Mouse (Mus musculus) forebrain, embryonic 16.5 days (tissue): ENCODE measurements around the gene Prr29. TPM values are rescaled to one million over a fixed set of nuclear protein-coding genes. Genes with fewer than 3 reads are reported as not detected.
A peak's percentile ranks its signal among the peaks of the same experiment; 100 is the strongest.

Experiments
- ATAC-seq: fragments of 200-750 bp; cut with Nextera tagmentation; 2 replicates; pipeline ENCODE4 v1.8.0; 2017; ENCODE audit warnings: mild to moderate bottlenecking, moderate library complexity
- H3K27ac ChIP-seq: fragments of 300-500 bp; sonication (generic); 2 replicates; pipeline ENCODE4 v1.5.1; 2014; ENCODE audit warnings: low read length, control low read depth
- H3K27me3 ChIP-seq: fragments of 300-500 bp; sonication (generic); replicated peaks from 2 replicates; pipeline ENCODE4 v1.6.1; 2014; ENCODE audit warnings: low read length; ENCODE audit not compliant: control insufficient read depth, insufficient read depth
- H3K36me3 ChIP-seq: fragments of 300-500 bp; sonication (generic); 2 replicates; pipeline ENCODE4 v1.6.1; 2014; ENCODE audit not compliant: control insufficient read depth, insufficient read depth
- H3K4me1 ChIP-seq: fragments of 300-500 bp; sonication (generic); replicated peaks from 2 replicates; pipeline ENCODE4 v1.6.1; 2014; ENCODE audit warnings: low read length; ENCODE audit not compliant: control insufficient read depth, insufficient read depth
- H3K4me2 ChIP-seq: fragments of 300-500 bp; sonication (generic); 2 replicates; pipeline ENCODE4 v1.6.1; 2014; ENCODE audit warnings: mild to moderate bottlenecking, low read length, control low read depth
- H3K4me3 ChIP-seq: fragments of 300-500 bp; sonication (generic); replicated peaks from 2 replicates; pipeline ENCODE4 v1.5.1; 2014; ENCODE audit warnings: mild to moderate bottlenecking, low read length, control low read depth
- H3K9ac ChIP-seq: fragments of 300-500 bp; sonication (generic); replicated peaks from 2 replicates; pipeline ENCODE4 v1.6.1; 2014; ENCODE audit warnings: low read depth, low read length, control low read depth
- H3K9me3 ChIP-seq: fragments of 300-500 bp; sonication (generic); 2 replicates; pipeline ENCODE4 v1.6.1; 2016; ENCODE audit warnings: low read length; ENCODE audit not compliant: control insufficient read depth
- WGBS: fragments of 180-500 bp; shearing (Covaris S2); extraction: QIAGEN DNeasy Blood & Tissue Kit; methylation state at CpG from one replicate; pipeline ENCODE4 v1.1.7; 2014; 5-methylcytosine and 5-hydroxymethylcytosine counted together
- polyA plus RNA-seq: library from polyadenylated mRNA; unstranded; fragments of >200 nt; fragmentation: Nextera tagmentation; extraction: Ambion mirVana; gene quantifications from 2 replicates; pipeline ENCODE4 v1.2.1, GENCODE M21; 2015

Gene Prr29
- polyA plus RNA-seq, 1 experiment from 2014 or later, result not detected

GRCm38 (mm10) chr11:106411157-106411556 lies 45.9 kb downstream of the Prr29 start:
- H3K4me2 ChIP-seq, result no peak overlapping the region
- H3K36me3 ChIP-seq, result peaks cover 4% of the 10 kb centered on the region
- no peak overlapping the region for H3K9ac ChIP-seq
- no peak overlapping the region for H3K4me3 ChIP-seq
- 85% methylated on average over 2 of the region's 2 CpGs for WGBS
- no peaks in the 10 kb centered on the region for H3K9me3 ChIP-seq
- no peak for ATAC-seq
- no peak overlapping the region for H3K27ac ChIP-seq
- no peaks in the 10 kb centered on the region for H3K27me3 ChIP-seq
- H3K4me1 ChIP-seq, result no peaks in the 10 kb centered on the region

DNA sequence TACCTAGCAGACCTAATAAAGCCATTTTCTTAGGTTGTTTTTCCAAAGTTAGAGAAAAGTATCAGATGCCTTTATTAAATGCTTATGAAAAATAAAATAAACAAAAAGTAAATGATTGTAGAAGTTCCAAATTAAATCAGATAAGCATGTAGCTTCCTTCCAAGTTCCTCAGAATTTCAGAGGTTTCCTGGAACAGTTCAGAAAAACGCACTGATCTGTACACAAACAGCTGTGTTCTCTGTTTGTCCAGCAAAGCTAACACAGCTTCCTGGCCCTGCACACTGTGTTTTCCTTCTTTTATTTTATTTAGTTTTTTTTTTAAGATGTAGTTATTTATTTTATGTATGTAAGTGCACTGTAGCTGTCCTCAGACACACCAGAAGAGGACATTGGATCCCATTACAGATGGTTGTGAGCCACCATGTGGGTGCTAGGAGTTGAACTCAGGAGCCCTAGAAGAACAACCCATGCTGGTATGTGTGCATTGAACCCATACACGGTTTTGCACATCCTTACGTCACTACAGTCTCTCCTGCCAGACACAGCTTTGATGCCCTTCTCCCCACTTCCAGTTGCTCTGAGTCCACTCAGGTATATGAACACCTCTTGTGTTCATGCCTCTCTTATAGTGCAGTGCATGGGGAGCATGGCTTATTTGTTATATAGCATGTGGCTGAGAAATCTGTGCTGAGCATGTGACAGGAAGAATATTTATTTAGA lies 47.5 kb downstream of the Prr29 start:
- 89% methylated on average over 3 of the region's 3 CpGs for WGBS
- Histone ChIP-seq H3K4me1 (no peaks in the 10 kb centered on the region), H3K4me3 (no peak overlapping the region), H3K9me3 (no peaks in the 10 kb centered on the region), H3K27me3 (no peaks in the 10 kb centered on the region), H3K36me3 (peaks cover 2% of the 10 kb centered on the region; the same call in 1 of the 2 replicates), H3K27ac (no peak overlapping the region), H3K9ac (no peak overlapping the region), H3K4me2 (no peak overlapping the region)
- no peak for ATAC-seq

GRCm38 (mm10) chr11:106416331-106416730 lies 51.1 kb downstream of the Prr29 start:
- Histone ChIP-seq H3K9ac (no peak overlapping the region), H3K36me3 (peaks cover 2% of the 10 kb centered on the region; the same call in 1 of the 2 replicates), H3K4me1 (no peaks in the 10 kb centered on the region), H3K27me3 (no peaks in the 10 kb centered on the region), H3K27ac (no peak overlapping the region), H3K4me2 (no peak overlapping the region), H3K4me3 (no peak overlapping the region), H3K9me3 (no peaks in the 10 kb centered on the region)
- ATAC-seq, result no peak
- 62% methylated on average over 3 of the region's 3 CpGs for WGBS

- Histone ChIP-seq H3K27ac (no peak overlapping the region), H3K36me3 (no peaks in the 10 kb centered on the region; the same call in 1 of the 2 replicates), H3K9me3 (no peaks in the 10 kb centered on the region), H3K9ac (no peak overlapping the region), H3K27me3 (no peaks in the 10 kb centered on the region), H3K4me1 (no peaks in the 10 kb centered on the region), H3K4me2 (no peak overlapping the region), H3K4me3 (no peak overlapping the region)
- no peak for ATAC-seq
- 90% methylated on average over 2 of the region's 2 CpGs for WGBS
Measured at GRCm38 (mm10) chr11:106417860-106418259, 52.6 kb downstream of the Prr29 start.

DNA sequence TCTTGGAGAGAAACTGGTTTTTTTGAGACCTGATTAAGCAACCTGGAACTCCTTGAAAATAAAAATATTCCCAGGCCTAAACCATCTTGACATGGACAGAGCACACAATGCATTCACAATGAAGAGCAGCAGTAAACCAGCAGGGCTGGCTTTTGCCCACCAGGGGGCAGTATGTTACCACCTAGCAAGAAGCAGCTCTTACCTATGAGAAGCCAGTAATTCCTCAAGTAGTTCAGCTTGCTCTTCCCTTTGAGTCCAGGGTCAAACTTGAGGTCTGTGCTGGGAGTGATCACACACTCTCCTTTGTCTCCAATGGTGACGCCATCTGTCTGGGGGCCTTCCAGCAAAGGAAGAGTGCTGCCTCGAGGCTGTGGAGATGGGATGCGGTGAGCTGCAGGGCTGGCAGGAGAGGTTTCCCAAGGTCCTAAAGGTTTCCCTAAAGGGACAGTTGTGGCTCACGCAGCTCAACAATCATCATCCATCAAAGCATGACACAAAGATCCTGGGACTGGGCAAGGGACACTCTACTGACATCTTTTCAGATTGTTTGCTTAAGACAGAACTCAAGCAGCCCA lies 53.4 kb downstream of the Prr29 start:
- no peaks in the 10 kb centered on the region for H3K4me1 ChIP-seq
- H3K27me3 ChIP-seq, result no peaks in the 10 kb centered on the region
- ATAC-seq, result 0 out of 2 replicates have a peak, but pooled peaks have one; percentile 54
- WGBS, result 47% methylated on average over 4 of the region's 4 CpGs
- H3K9ac ChIP-seq, result no peak overlapping the region
- H3K27ac ChIP-seq, result no peak overlapping the region
- H3K36me3 ChIP-seq, result no peaks in the 10 kb centered on the region; the same call in 1 of the 2 replicates
- H3K4me3 ChIP-seq, result no peak overlapping the region
- H3K9me3 ChIP-seq, result no peaks in the 10 kb centered on the region
- H3K4me2 ChIP-seq, result no peak overlapping the region

- 84% methylated on average over 9 of the region's 9 CpGs for WGBS
- H3K27me3 ChIP-seq, result no peaks in the 10 kb centered on the region
- no peaks in the 10 kb centered on the region; the same call in 1 of the 2 replicates for H3K36me3 ChIP-seq
- no peaks in the 10 kb centered on the region for H3K9me3 ChIP-seq
- no peak overlapping the region for H3K4me3 ChIP-seq
- H3K4me2 ChIP-seq, result no peak overlapping the region
- H3K4me1 ChIP-seq, result no peaks in the 10 kb centered on the region
- no peak for ATAC-seq
- H3K9ac ChIP-seq, result no peak overlapping the region
- H3K27ac ChIP-seq, result no peak overlapping the region
Measured at GRCm38 (mm10) chr11:106419262-106420102, 54.2 kb downstream of the Prr29 start.

- H3K4me2 ChIP-seq, result no peak overlapping the region
- H3K9me3 ChIP-seq, result no peaks in the 10 kb centered on the region
- ATAC-seq, result no peak
- no peaks in the 10 kb centered on the region; the same call in 1 of the 2 replicates for H3K36me3 ChIP-seq
- no peak overlapping the region for H3K9ac ChIP-seq
- no peak overlapping the region for H3K27ac ChIP-seq
- H3K27me3 ChIP-seq, result no peaks in the 10 kb centered on the region
- H3K4me3 ChIP-seq, result no peak overlapping the region
- WGBS, result 92% methylated on average over 5 of the region's 5 CpGs
- no peaks in the 10 kb centered on the region for H3K4me1 ChIP-seq
Measured at GRCm38 (mm10) chr11:106425201-106425600, 59.9 kb downstream of the Prr29 start.

DNA sequence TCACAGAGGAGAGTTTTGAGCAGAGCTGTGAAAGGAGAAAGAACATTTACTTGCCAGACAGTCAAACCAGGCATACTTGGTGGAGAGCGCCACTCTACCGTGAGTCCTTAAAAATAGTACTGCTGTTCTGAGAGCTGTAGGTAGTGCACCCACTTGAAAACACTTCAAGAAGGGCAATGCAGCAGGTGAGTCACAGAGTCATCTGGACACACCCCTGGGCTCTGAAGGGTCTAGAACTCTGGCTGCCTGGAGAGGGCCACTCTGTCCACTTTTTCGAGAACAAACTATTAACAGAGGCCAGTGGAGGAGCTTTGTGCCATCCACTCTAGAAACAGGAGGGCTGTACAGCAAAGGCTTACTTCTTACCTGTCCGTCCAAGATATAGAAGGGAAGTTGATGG lies 61.2 kb downstream of the Prr29 start:
- Histone ChIP-seq H3K27me3 (no peaks in the 10 kb centered on the region), H3K4me3 (no peak overlapping the region), H3K27ac (no peak overlapping the region), H3K36me3 (no peaks in the 10 kb centered on the region; the same call in 1 of the 2 replicates), H3K9ac (no peak overlapping the region), H3K4me1 (no peaks in the 10 kb centered on the region), H3K9me3 (no peaks in the 10 kb centered on the region), H3K4me2 (no peak overlapping the region)
- 91% methylated on average over 4 of the region's 4 CpGs for WGBS
- ATAC-seq, result no peak
